Mouse (Mus musculus): ENCODE results near the gene Zc3hc1. TPM values are rescaled to one million over a fixed set of nuclear protein-coding genes. Genes with fewer than 3 reads are reported as not detected.

Gene Zc3hc1
- polyA plus RNA-seq (2015; fragmentation: Nextera tagmentation; extraction: Ambion mirVana), result 65.5 and 68.2 TPM in 2 replicates

- 20% methylated on average over 33 of the region's 33 CpGs for WGBS
Measured at GRCm38 (mm10) chr6:30390714-30391697, at the start of gene Zc3hc1. TSS of gene Zc3hc1 (minus strand) at chr6:30391028.

GRCm38 (mm10) chr6:30439576-30439975, 48.7 kb upstream of the Zc3hc1 start:
- H3K9ac ChIP-seq (ENCODE audit: low read depth, low read length), result no peak overlapping the region
- H3K4me1 ChIP-seq (ENCODE audit: control insufficient read depth, insufficient read depth, low read depth, low read length), result no peaks in the 10 kb centered on the region
- no peak overlapping the region for H3K4me3 ChIP-seq (ENCODE audit: low read length)
- ATAC-seq, result no peak
- no peak overlapping the region for H3K4me2 ChIP-seq (ENCODE audit: low read length)
- no peaks in the 10 kb centered on the region for H3K27me3 ChIP-seq (replicated peaks; ENCODE audit: control insufficient read depth, insufficient read depth, low read length)
- no peaks in the 10 kb centered on the region for H3K9me3 ChIP-seq (ENCODE audit: control insufficient read depth, low read length)
- no peak overlapping the region for H3K27ac ChIP-seq (ENCODE audit: low read depth, low read length)
- peaks cover 19% of the 10 kb centered on the region; the same call in 1 of the 2 replicates for H3K36me3 ChIP-seq (ENCODE audit: control insufficient read depth, insufficient read depth, low read length)
- WGBS, result 89% methylated on average over 10 of the region's 10 CpGs

More at GRCm38 (mm10) chr6:30390714-30391697, at the start of gene Zc3hc1:
- Histone ChIP-seq H3K4me2 (ENCODE audit: low read length) (peak within 1 kb of the TSS; percentile 58), H3K9ac (ENCODE audit: low read depth, low read length) (peak within 1 kb of the TSS; percentile 81), H3K36me3 (ENCODE audit: control insufficient read depth, insufficient read depth, low read length) (peaks cover 8% of the 10 kb centered on the region; the same call in 1 of the 2 replicates), H3K4me3 (ENCODE audit: low read length) (peak within 1 kb of the TSS; percentile 82), H3K4me1 (ENCODE audit: control insufficient read depth, insufficient read depth, low read depth, low read length) (peaks cover 3% of the 10 kb centered on the region), H3K9me3 (ENCODE audit: control insufficient read depth, low read length) (no peaks in the 10 kb centered on the region), H3K27ac (ENCODE audit: low read depth, low read length) (peak within 1 kb of the TSS; percentile 75), H3K27me3 (replicated peaks; ENCODE audit: control insufficient read depth, insufficient read depth, low read length) (no peaks in the 10 kb centered on the region)
- peak; percentile 90 for ATAC-seq

DNA sequence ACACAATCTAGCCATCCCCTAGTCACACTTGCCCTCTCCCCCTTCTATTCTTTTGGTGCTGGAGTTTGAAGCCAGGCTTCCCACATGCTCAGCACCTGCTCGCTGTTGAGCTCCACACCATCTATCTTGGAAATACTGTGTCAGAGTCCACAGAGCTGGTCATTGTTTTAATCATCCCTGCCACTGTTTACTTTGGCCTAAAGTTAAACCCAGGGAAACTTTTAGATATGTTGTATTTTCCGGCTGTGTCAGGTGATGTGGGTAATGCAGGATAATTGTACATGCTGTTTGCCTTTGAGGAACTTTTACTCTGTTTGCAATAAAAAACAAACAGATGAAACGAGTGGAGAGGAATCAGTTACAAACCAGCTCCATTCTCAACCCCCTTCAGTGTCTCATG, 46.2 kb upstream of the Zc3hc1 start:
- 79% methylated on average over 3 of the region's 3 CpGs for WGBS
- H3K36me3 ChIP-seq (ENCODE audit: control insufficient read depth, insufficient read depth, low read length), result peaks cover 10% of the 10 kb centered on the region; the same call in 1 of the 2 replicates
- ATAC-seq, result no peak
- no peak overlapping the region for H3K4me2 ChIP-seq (ENCODE audit: low read length)
- H3K9ac ChIP-seq (ENCODE audit: low read depth, low read length), result no peak overlapping the region
- no peaks in the 10 kb centered on the region for H3K4me1 ChIP-seq (ENCODE audit: control insufficient read depth, insufficient read depth, low read depth, low read length)
- H3K4me3 ChIP-seq (ENCODE audit: low read length), result no peak overlapping the region
- H3K27ac ChIP-seq (ENCODE audit: low read depth, low read length), result no peak overlapping the region
- no peaks in the 10 kb centered on the region for H3K9me3 ChIP-seq (ENCODE audit: control insufficient read depth, low read length)
- no peaks in the 10 kb centered on the region for H3K27me3 ChIP-seq (replicated peaks; ENCODE audit: control insufficient read depth, insufficient read depth, low read length)

- Histone ChIP-seq H3K27ac (ENCODE audit: low read depth, low read length) (no peak overlapping the region), H3K36me3 (ENCODE audit: control insufficient read depth, insufficient read depth, low read length) (peaks cover 5% of the 10 kb centered on the region; the same call in 1 of the 2 replicates), H3K4me2 (ENCODE audit: low read length) (no peak overlapping the region), H3K9me3 (ENCODE audit: control insufficient read depth, low read length) (no peaks in the 10 kb centered on the region), H3K4me3 (ENCODE audit: low read length) (no peak overlapping the region), H3K9ac (ENCODE audit: low read depth, low read length) (no peak overlapping the region), H3K27me3 (replicated peaks; ENCODE audit: control insufficient read depth, insufficient read depth, low read length) (no peaks in the 10 kb centered on the region), H3K4me1 (ENCODE audit: control insufficient read depth, insufficient read depth, low read depth, low read length) (no peaks in the 10 kb centered on the region)
- ATAC-seq, result no peak
- WGBS, result 93% methylated on average over 3 of the region's 3 CpGs
Measured at GRCm38 (mm10) chr6:30436476-30436875, 45.6 kb upstream of the Zc3hc1 start.

DNA sequence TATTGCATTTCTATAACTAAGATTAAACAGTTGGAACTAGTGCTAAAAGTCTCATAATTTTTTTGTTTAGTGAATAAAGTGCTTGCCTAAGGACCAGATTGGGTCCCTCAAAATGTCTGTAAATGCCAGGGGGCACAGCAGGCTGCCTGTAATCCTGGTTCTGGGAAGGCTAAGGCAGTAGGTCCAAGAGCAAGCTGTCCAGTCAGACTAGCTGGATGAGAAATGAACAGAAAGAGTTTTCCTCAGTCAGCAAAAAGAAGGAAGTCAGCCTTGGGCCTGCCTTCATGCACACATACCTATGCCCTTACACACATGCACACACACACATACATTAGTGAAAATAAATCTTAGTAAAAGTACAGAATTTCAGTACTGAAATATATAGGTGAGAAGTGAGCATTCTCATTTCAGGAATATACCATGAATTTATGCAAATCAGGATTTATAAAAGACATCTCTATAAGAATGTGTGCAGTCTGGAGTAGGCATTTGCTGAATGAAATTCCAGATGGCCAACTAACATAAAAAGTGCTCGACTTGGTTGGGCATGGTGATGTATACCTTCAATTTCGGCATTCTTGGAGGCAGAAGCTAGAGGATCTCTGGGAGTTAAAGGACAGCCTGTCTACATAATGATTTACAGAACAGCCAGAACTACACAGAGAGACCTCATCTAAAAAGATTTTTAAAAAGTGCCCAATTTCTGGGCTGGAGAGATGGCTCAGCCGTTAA, 41.8 kb upstream of the Zc3hc1 start:
- WGBS, result 75% methylated on average over 3 of the region's 3 CpGs
- H3K4me2 ChIP-seq (ENCODE audit: low read length), result no peak overlapping the region
- H3K9ac ChIP-seq (ENCODE audit: low read depth, low read length), result no peak overlapping the region
- ATAC-seq, result no peak
- H3K27me3 ChIP-seq (replicated peaks; ENCODE audit: control insufficient read depth, insufficient read depth, low read length), result no peaks in the 10 kb centered on the region
- H3K4me3 ChIP-seq (ENCODE audit: low read length), result no peak overlapping the region
- H3K27ac ChIP-seq (ENCODE audit: low read depth, low read length), result no peak overlapping the region
- no peaks in the 10 kb centered on the region for H3K9me3 ChIP-seq (ENCODE audit: control insufficient read depth, low read length)
- H3K36me3 ChIP-seq (ENCODE audit: control insufficient read depth, insufficient read depth, low read length), result no peaks in the 10 kb centered on the region
- no peaks in the 10 kb centered on the region for H3K4me1 ChIP-seq (ENCODE audit: control insufficient read depth, insufficient read depth, low read depth, low read length)

GRCm38 (mm10) chr6:30416801-30417200, 26.0 kb upstream of the Zc3hc1 start:
- no peaks in the 10 kb centered on the region for H3K27me3 ChIP-seq (replicated peaks; ENCODE audit: control insufficient read depth, insufficient read depth, low read length)
- no peaks in the 10 kb centered on the region for H3K9me3 ChIP-seq (ENCODE audit: control insufficient read depth, low read length)
- 0 out of 2 replicates have a peak, but pooled peaks cover 3% of the 10 kb centered on the region for H3K36me3 ChIP-seq (ENCODE audit: control insufficient read depth, insufficient read depth, low read length)
- H3K4me1 ChIP-seq (ENCODE audit: control insufficient read depth, insufficient read depth, low read depth, low read length), result no peaks in the 10 kb centered on the region
- no peak overlapping the region for H3K4me3 ChIP-seq (ENCODE audit: low read length)
- ATAC-seq, result no peak
- no peak overlapping the region for H3K27ac ChIP-seq (ENCODE audit: low read depth, low read length)
- H3K4me2 ChIP-seq (ENCODE audit: low read length), result no peak overlapping the region
- H3K9ac ChIP-seq (ENCODE audit: low read depth, low read length), result no peak overlapping the region
- WGBS, result 87% methylated on average over 7 of the region's 7 CpGs

DNA sequence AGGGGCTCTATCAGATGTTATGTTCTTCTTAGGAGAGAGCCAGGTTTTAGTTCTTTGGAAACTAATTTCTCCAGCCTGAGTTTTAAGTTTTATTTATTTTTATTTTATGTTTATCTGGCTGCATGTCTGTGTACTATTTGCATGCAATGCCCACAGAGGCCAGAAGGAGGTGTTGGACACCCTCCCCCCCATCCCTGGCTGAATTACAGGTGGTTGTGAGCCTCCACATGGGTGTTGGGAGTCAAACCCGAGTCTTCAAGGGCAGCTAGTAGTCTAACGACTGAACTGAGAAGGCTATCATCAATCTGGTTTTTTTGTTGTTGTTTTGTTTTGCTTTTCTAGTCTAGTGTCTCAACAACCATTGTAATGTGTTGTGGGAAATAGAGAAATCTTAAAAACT, 25.3 kb upstream of the Zc3hc1 start:
- no peak overlapping the region for H3K27ac ChIP-seq (ENCODE audit: low read depth, low read length)
- no peaks in the 10 kb centered on the region for H3K27me3 ChIP-seq (replicated peaks; ENCODE audit: control insufficient read depth, insufficient read depth, low read length)
- ATAC-seq, result no peak
- H3K4me1 ChIP-seq (ENCODE audit: control insufficient read depth, insufficient read depth, low read depth, low read length), result no peaks in the 10 kb centered on the region
- H3K36me3 ChIP-seq (ENCODE audit: control insufficient read depth, insufficient read depth, low read length), result 0 out of 2 replicates have a peak, but pooled peaks cover under 1% of the 10 kb centered on the region
- no peak overlapping the region for H3K4me2 ChIP-seq (ENCODE audit: low read length)
- no peak overlapping the region for H3K9ac ChIP-seq (ENCODE audit: low read depth, low read length)
- no peak overlapping the region for H3K4me3 ChIP-seq (ENCODE audit: low read length)
- 92% methylated on average over 2 of the region's 2 CpGs for WGBS
- no peaks in the 10 kb centered on the region for H3K9me3 ChIP-seq (ENCODE audit: control insufficient read depth, low read length)

- no peak overlapping the region for H3K27ac ChIP-seq (ENCODE audit: low read depth, low read length)
- no peak overlapping the region for H3K4me2 ChIP-seq (ENCODE audit: low read length)
- H3K27me3 ChIP-seq (replicated peaks; ENCODE audit: control insufficient read depth, insufficient read depth, low read length), result no peaks in the 10 kb centered on the region
- 88% methylated on average over 4 of the region's 4 CpGs for WGBS
- ATAC-seq, result no peak
- no peak overlapping the region for H3K9ac ChIP-seq (ENCODE audit: low read depth, low read length)
- no peaks in the 10 kb centered on the region for H3K9me3 ChIP-seq (ENCODE audit: control insufficient read depth, low read length)
- no peaks in the 10 kb centered on the region for H3K36me3 ChIP-seq (ENCODE audit: control insufficient read depth, insufficient read depth, low read length)
- H3K4me3 ChIP-seq (ENCODE audit: low read length), result no peak overlapping the region
- H3K4me1 ChIP-seq (ENCODE audit: control insufficient read depth, insufficient read depth, low read depth, low read length), result no peaks in the 10 kb centered on the region
Measured at GRCm38 (mm10) chr6:30411311-30411710, 20.5 kb upstream of the Zc3hc1 start.
